Mouse (Mus musculus) G1E (cell line): ENCODE data around the gene Anapc7. TPM values are rescaled to one million over a fixed set of nuclear protein-coding genes. Genes with fewer than 3 reads are reported as not detected.
"Not testable (repeated sequence)": the region's sequence is repeated elsewhere in the genome, so short reads cannot be mapped to it uniquely, and the experiment has no call there.

Source experiments
- ATAC-seq: 2 replicates; pipeline ENCODE4 v1.8.0; 2016; ENCODE audit warnings: mild to moderate bottlenecking; ENCODE audit not compliant: insufficient number of reproducible peaks, poor library complexity, low FRiP score, severe bottlenecking; ENCODE audit errors: extremely low read depth
- DNase-seq: peaks from one replicate; pipeline ENCODE4 v3.0.0; 2012; ENCODE audit warnings: low spot score
- H3K27me3 ChIP-seq: 2 replicates; pipeline ENCODE4 v1.6.1; 2012; ENCODE audit warnings: mild to moderate bottlenecking, low read length, inconsistent platforms; ENCODE audit not compliant: insufficient read depth
- H3K36me3 ChIP-seq: replicated peaks from 2 replicates; pipeline ENCODE3; 2012; ENCODE audit warnings: mild to moderate bottlenecking, inconsistent platforms
- H3K4me1 ChIP-seq: 2 replicates; pipeline ENCODE4 v1.6.1; 2012; ENCODE audit warnings: low read depth, low read length, inconsistent platforms, mixed read lengths; ENCODE audit not compliant: insufficient read depth
- H3K4me3 ChIP-seq: 2 replicates; pipeline ENCODE4 v1.5.1; 2012; ENCODE audit warnings: low read depth, mild to moderate bottlenecking, inconsistent platforms, low read length, moderate library complexity, mixed read lengths
- H3K9me3 ChIP-seq: replicated peaks from 2 replicates; pipeline ENCODE4 v1.6.1; 2012; ENCODE audit warnings: inconsistent platforms
- CTCF ChIP-seq: IDR thresholded peaks from 2 replicates; pipeline ENCODE4 v1.5.1; 2012; ENCODE audit warnings: low read depth, low read length, inconsistent platforms, mixed read lengths
- GATA1 ChIP-seq: IDR thresholded peaks from 2 replicates; pipeline ENCODE4 v1.6.1; 2012; ENCODE audit warnings: borderline replicate concordance, low read length, inconsistent platforms, mixed read lengths
- GATA2 ChIP-seq: IDR thresholded peaks from 2 replicates; pipeline ENCODE4 v1.6.1; 2012; ENCODE audit warnings: low read depth, low read length, inconsistent platforms, borderline replicate concordance
- POLR2AphosphoS5 ChIP-seq: IDR thresholded peaks from 2 replicates; pipeline ENCODE4 v1.6.1; 2012; ENCODE audit warnings: low read depth, low read length, inconsistent platforms; ENCODE audit not compliant: insufficient replicate concordance
- TAL1 ChIP-seq: conservative IDR thresholded peaks from 2 replicates; pipeline ENCODE4 v1.6.1; 2012; ENCODE audit warnings: low read depth, low read length, inconsistent platforms, mixed read lengths
- polyA plus RNA-seq: library from polyadenylated mRNA; stranded (reverse); fragments of >175 nt; gene quantifications from 2 replicates; pipeline ENCODE4 v1.2.3, GENCODE M21; 2012
- total RNA-seq, 2 experiments: library from RNA; stranded (forward) in 1 of 2; stranded (reverse) in 1 of 2; fragments of 200-1000 nt in 1 of 2; fragments of >200 nt in 1 of 2; fragmentation: Nextera tagmentation in 1 of 2; gene quantifications; 2 replicates each; pipeline ENCODE4 v1.2.3; 2014 to 2017

Anapc7 gene
- total and polyA plus RNA-seq, 3 experiments: 21.8 to 26.1 (median 24.5) TPM

- H3K9me3 ChIP-seq: no peaks in the 10 kb centered on the region
- ATAC-seq: no peak
- H3K4me1 ChIP-seq: no peaks in the 10 kb centered on the region
- no peaks in the 10 kb centered on the region for H3K27me3 ChIP-seq
- no peak for DNase-seq
- H3K4me3 ChIP-seq: no peak overlapping the region
- H3K36me3 ChIP-seq: peaks cover 89% of the 10 kb centered on the region
- no peak for TF ChIP-seq POLR2AphosphoS5
- no peak for TF ChIP-seq TAL1
- no peak for TF ChIP-seq GATA1
- TF ChIP-seq GATA2: no peak
- no peak for TF ChIP-seq CTCF
Measured at GRCm38 (mm10) chr5:122453188-122453587, 31.7 kb downstream of the Anapc7 start.

DNA sequence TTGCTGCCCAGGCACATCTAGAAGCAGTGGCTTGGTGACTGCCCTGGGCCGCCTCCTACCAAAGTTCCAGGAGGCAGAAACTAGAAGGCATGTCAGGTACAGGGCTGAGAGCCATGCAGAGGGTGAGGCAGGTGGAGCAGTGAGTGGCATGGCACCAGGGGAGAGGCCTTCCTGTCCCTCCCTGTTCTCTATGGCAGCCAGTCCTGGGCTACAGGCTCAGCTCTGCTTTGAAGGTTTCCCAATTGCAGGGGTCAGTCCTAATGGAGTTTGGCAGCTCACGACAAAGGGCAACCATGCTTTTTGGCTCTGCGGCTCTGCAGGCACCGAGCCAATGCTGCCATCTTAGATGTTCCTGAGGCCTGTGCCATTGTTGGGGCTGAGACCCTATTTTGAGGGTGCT lies 32.9 kb downstream of the Anapc7 start:
- no peak for TF ChIP-seq TAL1
- no peak for TF ChIP-seq GATA1
- TF ChIP-seq POLR2AphosphoS5: no peak
- no peak for TF ChIP-seq GATA2
- TF ChIP-seq CTCF: no peak
- no peak for DNase-seq
- H3K4me3 ChIP-seq: no peak overlapping the region

GRCm38 (mm10) chr5:122454883-122455282 lies 33.4 kb downstream of the Anapc7 start:
- Histone ChIP-seq H3K27me3 (no peaks in the 10 kb centered on the region), H3K9me3 (no peaks in the 10 kb centered on the region), H3K4me3 (no peak overlapping the region), H3K36me3 (peaks cover 93% of the 10 kb centered on the region), H3K4me1 (peaks cover under 1% of the 10 kb centered on the region; the same call in 1 of the 2 replicates)
- no peak for DNase-seq
- TF ChIP-seq GATA2 (no peak), POLR2AphosphoS5 (no peak), GATA1 (no peak), TAL1 (no peak), CTCF (no peak)
- ATAC-seq: no peak

More for the DNA sequence above, 32.9 kb downstream of the Anapc7 start:
- no peak for ATAC-seq
- Histone ChIP-seq H3K9me3 (no peaks in the 10 kb centered on the region), H3K36me3 (peaks cover 91% of the 10 kb centered on the region), H3K27me3 (no peaks in the 10 kb centered on the region), H3K4me1 (no peaks in the 10 kb centered on the region)

DNA sequence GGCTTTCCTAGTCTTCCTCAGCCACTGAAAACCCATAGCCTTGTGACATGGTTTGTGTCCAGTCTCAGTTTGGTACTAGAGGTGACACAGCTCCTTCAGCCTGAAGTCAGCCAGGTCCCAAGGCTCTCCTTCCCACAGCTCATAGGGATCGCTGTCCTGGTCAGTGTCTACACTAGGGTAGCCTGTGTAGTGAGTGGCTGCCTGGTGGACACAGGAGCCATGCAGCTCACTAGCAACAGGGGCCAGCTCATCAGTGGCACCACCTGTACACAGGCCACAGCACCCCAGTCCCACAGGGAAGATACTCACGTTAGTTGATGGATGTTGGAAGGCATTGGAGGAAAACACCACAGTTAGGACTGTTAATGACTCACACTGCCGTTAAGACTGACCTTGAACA lies 34.1 kb downstream of the Anapc7 start:
- no peak for TF ChIP-seq GATA1
- TF ChIP-seq POLR2AphosphoS5: no peak
- no peak for TF ChIP-seq GATA2
- TF ChIP-seq CTCF: no peak
- no peak for TF ChIP-seq TAL1
- Histone ChIP-seq H3K36me3 (peaks cover 96% of the 10 kb centered on the region), H3K4me1 (peaks cover 3% of the 10 kb centered on the region; the same call in 1 of the 2 replicates), H3K27me3 (no peaks in the 10 kb centered on the region), H3K4me3 (no peak overlapping the region), H3K9me3 (no peaks in the 10 kb centered on the region)
- ATAC-seq (no peak), DNase-seq (no peak)

DNA sequence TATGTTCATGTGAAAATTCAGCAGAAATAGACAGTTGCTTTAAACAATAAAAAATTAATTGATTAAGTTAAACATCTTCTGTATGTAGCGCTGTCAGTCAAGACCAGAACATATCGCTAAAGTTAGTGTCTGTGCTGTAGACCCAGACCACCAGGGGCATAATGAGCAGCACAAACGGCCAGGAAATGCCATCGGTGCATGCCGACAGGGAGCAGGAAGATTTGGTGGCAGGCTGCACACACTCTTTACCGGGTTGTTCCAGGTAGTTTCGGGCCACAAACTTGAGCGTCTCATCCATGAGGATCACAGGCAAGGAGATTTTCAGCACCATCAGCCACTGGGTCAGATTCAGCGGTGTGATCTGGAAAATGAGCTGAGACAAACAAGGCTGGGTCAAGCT lies 35.6 kb downstream of the Anapc7 start:
- H3K4me3 ChIP-seq, H3K4me1 ChIP-seq, ATAC-seq, DNase-seq, H3K27me3 ChIP-seq, H3K9me3 ChIP-seq: not testable (repeated sequence)
- H3K36me3 ChIP-seq: peaks cover 100% of the 10 kb centered on the region

- no peak for ATAC-seq
- Histone ChIP-seq H3K27me3 (no peaks in the 10 kb centered on the region), H3K4me3 (no peak overlapping the region), H3K36me3 (peaks cover 100% of the 10 kb centered on the region), H3K4me1 (peaks cover 3% of the 10 kb centered on the region; the same call in 1 of the 2 replicates), H3K9me3 (no peaks in the 10 kb centered on the region)
- TF ChIP-seq POLR2AphosphoS5 (no peak), GATA1 (no peak), GATA2 (no peak), CTCF (no peak), TAL1 (no peak)
- no peak for DNase-seq
Measured at GRCm38 (mm10) chr5:122458066-122458465, 36.6 kb downstream of the Anapc7 start.

DNA sequence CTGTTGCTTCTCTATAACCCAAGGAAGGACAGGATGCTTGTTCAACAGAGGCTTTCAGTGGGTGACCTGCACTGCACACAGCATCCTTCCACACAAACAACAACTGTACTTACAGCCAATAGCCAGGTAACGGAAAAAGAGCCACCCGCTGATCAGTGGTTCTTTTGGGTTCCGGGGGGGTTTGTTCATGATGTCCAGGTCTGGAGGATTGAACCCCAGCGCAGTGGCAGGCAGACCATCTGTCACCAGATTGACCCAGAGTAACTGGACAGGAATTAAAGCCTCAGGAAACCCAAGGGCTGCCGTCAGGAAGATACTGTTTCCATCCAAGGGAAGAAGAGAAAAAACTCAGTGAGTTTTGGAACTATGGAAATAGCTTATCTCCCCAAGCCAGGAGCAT lies 37.8 kb downstream of the Anapc7 start:
- H3K4me3 ChIP-seq: no peak overlapping the region
- ATAC-seq (no peak), DNase-seq (no peak)
- peaks cover 100% of the 10 kb centered on the region for H3K36me3 ChIP-seq
- no peak for TF ChIP-seq GATA2
- no peak for TF ChIP-seq CTCF
- TF ChIP-seq GATA1: no peak
- TF ChIP-seq POLR2AphosphoS5: no peak
- no peak for TF ChIP-seq TAL1
- H3K9me3 ChIP-seq: no peaks in the 10 kb centered on the region
- H3K4me1 ChIP-seq: peaks cover 3% of the 10 kb centered on the region; the same call in 1 of the 2 replicates
- H3K27me3 ChIP-seq: no peaks in the 10 kb centered on the region
